Mouse (Mus musculus) heart, adult 11 months (tissue): ENCODE measurements around the gene Lrrc73.

Experiments
- DNase-seq: peaks from one replicate; pipeline ENCODE4 v3.0.0; 2022

Lrrc73 gene

DNA sequence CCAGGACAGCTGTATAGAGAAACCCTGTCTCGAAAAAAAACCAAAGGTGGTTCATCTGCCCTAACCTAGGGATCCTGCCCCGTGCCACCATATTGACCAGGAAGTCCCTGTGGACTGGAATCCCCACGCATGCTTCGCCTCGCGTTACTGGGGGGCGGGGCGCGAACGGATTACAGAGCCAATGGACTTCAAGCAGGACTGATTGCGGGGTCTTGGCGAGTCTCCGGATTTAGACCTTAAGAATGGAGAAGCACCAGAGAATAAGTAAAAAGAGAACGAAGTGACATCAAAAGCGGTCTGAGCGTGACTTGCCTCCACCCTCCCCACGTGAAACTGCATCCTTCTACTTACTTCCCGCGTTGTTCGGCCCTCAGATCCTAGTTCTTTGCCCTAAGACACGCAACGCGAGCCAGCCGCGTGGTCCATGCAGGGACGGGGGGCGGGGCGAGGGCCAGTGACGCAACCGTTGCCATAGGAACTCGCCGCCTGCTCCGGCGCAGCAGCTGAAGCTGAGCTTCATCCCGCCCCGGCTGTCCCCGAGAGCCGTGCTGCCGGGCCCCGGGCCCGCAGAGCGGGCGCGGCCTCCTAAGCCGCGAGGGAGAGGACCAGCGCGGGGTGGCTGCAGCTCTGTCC lies at the start of gene Lrrc73:
Gene Lrrc73 (plus strand): TSS at position 80 of the 633 bp plus-strand sequence.
- peak; percentile 99 for DNase-seq

DNA sequence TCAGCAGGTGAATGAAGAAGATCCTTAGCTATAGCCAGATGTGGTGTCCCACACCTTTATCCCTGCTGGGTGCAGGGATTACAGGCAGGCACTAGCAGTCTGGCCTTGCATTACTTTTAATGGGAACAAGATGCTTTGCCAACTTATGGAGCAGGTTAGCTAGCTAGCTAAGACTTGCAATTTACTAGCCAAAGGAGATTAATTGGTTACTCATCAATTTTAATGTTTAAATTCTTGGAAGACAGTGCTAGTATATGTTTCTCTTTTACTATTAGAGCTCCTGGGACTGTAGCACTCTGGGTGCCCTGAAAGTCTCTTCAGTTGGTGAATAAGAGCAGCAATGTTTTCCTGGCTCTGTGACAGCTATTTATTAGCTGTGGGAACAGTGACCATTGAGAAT lies 46.7 kb upstream of the Lrrc73 start:
- DNase-seq, result no peak

DNA sequence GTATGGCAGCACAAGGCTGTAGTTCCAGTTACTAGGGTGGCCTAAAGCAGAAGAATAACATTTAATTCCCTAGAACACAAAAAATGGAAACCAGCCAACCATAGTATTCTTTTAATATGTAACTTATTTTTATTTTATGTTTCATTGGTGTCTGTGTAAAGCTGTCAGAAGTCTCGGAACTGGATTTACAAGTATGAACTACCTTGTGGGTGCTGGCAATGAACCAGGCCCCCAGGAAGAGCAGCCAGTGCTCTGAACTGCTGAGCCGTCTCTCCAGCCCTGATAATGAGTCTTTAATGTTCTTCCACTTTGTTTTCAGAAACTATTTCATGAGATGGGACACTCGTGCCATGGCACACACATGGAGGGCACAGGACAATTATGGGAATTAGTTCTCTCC lies 42.8 kb upstream of the Lrrc73 start:
- DNase-seq, result no peak

DNA sequence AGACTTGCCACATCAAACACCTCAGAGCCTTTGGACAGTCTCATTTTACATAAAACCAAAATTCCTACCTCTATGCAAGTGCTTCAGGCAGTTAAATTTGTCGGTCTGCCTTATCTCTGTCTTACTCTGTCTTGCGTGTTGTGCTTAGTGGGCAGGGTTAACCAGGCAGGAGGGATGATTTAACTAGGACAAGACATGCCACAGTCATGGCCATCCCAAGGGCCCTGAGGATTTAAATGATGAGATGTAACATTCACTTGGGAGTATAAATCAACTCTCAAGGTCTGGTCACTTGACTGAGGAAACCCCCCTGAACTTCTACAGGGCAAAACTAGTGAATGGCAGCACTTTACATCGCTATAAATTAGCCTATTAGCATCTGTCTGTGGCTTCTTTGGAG lies 31.7 kb upstream of the Lrrc73 start:
- DNase-seq, result no peak

DNA sequence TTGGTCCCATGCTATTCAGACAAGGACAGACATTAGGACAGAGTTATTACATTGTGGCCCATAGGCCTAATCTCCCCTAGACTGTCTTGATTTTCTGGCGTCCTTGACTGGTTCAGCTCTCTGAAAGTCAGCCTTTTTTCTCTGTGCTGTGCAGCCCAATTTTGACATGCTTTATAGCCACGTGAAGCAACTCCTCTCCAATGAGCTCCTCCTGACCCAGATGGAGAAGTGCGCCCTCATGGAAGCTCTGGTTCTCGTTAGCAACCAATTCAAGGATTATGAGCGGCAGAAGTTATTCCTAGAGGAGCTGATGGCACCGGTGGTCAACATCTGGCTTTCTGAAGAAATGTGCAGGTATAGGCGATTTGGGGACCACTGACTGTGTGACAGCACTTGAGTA lies 25.8 kb upstream of the Lrrc73 start:
- no peak for DNase-seq

DNA sequence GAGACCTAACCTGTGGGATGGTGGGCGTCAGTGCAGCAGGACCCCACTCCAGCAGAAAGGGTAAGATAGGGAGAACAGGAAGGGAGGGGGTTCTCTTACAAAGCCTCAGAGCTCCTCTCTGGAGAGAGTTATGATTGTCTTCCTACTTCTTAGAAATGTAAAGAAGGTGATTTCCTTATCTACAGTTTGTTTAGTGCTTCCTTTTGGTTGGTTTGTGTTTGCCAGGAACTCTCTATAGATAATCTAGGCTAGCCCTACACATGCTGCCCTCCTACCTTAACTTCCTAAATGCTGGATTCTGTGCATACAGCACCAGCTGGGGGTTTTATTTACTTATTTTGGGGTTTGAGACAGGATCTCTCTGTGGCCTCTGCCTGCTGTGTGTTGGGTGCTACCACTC lies 17.3 kb upstream of the Lrrc73 start:
- no peak for DNase-seq

DNA sequence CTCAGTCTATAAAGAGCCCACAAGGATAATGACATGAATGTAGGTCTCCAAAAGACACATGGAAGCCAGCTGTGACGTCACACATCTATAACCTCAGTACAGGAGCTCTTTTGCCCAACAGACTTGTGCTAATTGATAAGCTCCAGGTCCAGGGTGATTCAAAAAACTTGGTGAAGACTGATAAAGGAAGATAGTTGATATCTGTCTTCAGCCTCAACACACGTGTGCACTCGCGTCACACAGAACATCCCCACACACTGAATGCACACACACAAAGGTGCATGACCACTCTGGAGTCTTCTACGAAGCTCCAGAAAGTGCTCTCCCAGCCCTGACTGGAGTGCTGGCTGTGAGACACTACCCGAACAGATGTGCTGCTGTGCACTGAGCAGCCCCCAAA lies 16.3 kb upstream of the Lrrc73 start:
- no peak for DNase-seq

DNA sequence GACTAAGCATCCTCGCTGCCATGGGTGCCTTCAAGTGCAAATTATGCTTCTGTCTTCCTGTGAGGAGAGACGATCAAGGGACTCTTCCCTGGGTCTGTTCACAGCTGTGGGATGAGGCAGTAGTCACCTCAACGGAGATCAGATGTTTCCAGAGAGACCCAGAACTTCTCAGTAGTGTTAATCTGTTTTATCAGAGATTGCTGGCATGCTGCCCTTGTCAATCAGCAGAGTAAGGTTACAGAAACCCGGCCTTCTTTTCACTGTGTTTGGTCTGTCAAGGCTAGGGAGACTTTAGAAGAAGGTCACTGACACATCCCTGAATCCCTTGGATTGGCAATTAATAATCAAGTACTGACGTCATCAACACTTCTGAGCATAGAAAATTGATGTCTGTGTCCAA lies 15.9 kb upstream of the Lrrc73 start:
- DNase-seq, result no peak

DNA sequence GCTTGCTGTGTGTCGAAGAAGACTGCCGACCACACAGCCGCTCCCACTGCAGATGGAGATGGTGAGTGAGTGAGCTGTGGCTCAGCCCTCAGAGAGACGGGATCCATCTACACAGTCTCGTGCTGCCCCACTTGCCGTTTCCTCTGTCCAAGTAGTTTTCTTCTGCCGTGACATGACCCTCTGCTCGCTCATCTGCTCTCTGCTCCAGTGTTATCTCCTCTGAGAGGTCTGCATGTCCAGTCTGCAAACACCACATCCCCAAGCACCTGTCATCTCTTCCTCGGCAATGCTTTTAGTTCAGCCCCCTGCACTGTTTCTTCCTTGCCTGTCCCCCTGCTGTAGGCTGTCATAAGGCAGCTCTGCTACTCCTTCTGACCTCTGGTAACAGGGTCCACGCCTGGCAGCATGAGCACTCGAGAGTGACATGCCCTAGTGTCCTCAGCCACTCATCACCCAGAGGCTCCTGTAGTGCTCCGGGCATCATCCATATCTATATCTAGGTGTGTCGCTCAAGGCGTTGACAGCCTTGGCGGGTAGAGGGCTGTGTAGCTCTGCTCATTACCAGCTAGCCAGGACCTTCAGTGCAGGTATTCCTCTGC lies 13.7 kb upstream of the Lrrc73 start:
- peak; percentile 87 for DNase-seq

DNA sequence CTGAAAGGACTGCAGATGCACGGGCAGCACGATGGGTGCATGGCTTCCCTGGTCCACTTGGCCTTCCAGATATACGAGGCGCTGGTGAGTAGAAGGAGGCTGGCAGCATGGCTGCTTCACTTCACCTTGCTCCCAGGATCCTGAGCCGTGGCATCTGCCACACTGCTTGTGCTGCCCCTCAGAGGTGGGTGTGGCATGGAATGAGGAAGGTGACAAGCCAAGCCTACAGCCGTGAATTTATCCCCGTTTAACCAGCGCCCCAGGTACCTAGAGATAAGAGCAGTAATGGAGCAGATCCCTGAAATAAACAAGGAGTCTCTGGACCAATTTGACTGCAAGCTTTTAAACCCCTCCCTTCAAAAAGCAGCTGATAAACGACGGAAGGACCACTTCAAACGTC lies 11.9 kb upstream of the Lrrc73 start:
- DNase-seq, result no peak

DNA sequence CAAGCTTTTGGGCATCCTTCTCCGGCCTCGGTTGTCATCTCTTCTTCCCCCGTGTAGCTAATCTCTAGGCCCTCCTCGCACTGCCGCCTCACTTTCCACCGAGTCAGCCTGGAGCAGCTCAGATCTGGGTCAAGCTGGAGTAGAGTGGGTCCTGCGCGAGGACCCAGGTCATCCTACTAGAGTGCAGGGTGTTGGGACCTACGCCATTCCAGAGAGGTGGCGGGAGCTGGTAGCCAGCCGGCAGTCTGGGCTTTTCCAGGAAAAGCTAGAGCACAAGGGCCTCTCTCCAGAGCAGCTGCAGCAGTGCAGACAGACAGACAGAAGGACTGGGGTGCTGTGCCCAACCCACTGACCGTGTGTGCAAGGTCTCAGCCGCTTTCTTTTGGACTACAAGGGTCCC lies 11.1 kb upstream of the Lrrc73 start:
- no peak for DNase-seq

DNA sequence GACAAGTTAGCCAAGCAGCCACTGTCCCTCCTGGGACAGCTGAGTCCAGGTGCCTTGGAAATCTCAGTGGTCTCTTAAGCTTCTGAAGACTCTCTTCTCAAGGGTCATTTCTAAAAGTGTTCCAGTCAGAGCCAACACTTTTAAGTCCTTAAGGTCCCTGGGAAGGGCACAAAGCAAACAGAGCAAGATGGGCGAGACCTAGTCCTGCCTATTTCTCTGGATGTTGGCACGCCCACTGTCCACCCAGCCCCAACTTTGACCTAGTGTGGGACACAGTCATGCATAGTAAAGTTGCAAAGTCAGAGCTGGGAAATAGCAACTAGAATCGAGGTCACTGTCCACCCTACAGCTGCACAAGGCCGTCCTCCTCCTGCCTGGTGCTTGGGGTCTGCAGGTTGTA lies 10.3 kb upstream of the Lrrc73 start:
- no peak for DNase-seq

DNA sequence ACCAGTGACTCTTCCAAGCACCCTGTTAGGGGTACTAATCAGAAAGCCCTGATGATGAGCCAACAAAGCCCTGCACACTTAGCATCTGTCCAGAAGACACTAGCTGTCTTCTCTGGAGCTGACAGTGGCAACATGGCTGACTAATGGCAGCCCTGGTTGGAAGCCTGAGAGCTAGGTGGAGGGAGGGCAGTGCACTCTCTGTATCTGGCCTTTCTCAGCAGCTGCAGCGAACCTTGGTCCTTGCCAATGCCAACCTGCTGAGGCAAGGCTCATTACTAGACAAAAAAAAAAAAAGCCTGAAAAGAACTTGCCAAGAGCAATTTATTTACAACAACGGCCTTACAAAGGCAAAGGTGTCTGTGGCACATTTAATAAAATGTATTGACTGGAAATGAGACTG lies 9.7 kb upstream of the Lrrc73 start:
- no peak for DNase-seq

DNA sequence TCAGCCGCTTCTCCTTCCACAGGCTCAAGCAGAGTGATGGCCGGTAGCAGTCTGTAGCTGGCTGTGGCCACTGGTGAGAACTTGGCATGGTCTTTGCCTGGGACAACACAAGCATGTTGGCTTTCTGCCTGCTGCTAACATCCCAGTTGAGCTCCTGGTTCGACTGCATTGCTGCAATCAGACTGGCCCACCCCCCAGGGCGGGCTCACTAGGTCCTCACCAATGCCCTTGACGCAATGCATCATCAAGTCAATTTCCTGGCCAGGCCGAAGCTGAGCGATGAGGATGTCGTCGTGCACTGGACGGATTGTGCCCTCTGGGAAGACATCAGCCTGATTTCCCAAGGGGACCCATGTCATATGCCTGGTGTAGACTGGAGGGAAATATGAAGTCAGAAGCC lies 8.8 kb upstream of the Lrrc73 start:
- peak; percentile 95 for DNase-seq

DNA sequence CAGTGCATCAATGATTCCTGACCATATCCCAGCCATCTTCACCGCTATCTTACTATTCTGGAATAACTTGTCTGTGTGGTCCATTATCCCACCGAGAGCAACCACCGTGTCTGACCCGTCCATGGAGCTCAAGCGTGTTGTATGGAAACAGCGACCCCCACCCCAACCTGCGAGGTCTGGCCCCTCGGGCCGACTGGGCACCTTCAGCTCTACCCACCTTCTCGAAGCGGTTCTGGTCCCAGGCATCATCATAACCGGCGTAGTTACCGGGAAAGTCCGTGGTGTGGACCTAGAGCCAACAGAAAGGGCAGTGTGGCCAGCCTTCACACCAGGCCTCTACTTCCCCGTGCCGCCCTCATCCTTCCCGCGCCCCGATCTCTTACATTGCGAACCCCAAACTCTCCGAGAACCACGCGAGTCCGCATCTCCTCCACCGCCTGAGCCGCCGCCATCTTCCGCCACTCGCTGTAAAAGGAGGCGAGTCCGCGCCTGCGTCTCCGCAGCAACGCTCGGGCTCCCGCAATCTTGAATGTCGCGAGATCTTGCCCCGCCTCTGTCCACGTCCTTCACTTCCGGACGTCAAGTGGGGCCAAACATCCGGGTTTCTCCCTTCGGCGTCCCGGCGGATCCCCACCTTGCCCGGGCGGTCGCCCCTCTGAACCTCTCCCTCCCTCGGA lies 5.7 kb upstream of the Lrrc73 start, which contains the start of the genes Polr1c and Yipf3:
Gene Polr1c (minus strand): TSS at position 543 of the 677 bp plus-strand sequence.
Gene Yipf3 (plus strand): TSS at position 569 of the 677 bp plus-strand sequence.
- DNase-seq, result peak; percentile 99

DNA sequence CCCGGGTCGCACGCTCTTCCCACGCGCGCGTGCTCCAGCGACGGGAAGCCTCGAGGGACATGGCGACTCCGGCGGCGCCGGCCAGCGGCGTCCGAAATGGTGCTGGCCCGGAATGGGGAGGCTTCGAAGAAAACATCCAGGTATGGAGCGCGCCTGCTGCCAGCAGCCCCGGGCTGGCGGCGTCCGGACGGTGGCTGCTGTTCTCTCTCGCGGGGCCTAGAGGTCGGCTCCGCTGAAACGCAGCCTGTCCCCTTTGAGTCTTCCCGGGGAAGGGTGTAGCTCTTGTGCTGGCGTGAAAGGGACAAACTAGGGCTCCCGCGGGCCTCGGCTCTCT lies 5.2 kb upstream of the Lrrc73 start:
- no peak for DNase-seq

DNA sequence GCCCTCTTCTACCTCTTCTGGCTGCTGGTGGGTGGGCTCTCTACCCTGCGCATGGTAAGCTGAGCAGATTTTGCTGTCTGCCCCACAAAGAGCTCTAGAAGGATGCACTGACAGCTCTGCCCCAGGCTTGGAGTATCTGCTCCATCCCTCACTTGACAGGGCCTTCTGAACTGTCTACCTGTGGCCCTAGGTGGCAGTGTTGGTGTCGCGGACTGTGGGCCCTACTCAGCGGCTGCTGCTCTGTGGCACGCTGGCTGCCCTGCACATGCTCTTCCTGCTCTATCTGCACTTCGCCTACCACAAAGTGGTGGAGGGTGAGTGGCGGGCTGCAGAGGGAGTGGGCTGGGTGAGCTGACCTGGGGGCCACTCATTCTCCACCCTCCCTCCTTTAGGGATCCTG lies 2.2 kb upstream of the Lrrc73 start:
- no peak for DNase-seq

DNA sequence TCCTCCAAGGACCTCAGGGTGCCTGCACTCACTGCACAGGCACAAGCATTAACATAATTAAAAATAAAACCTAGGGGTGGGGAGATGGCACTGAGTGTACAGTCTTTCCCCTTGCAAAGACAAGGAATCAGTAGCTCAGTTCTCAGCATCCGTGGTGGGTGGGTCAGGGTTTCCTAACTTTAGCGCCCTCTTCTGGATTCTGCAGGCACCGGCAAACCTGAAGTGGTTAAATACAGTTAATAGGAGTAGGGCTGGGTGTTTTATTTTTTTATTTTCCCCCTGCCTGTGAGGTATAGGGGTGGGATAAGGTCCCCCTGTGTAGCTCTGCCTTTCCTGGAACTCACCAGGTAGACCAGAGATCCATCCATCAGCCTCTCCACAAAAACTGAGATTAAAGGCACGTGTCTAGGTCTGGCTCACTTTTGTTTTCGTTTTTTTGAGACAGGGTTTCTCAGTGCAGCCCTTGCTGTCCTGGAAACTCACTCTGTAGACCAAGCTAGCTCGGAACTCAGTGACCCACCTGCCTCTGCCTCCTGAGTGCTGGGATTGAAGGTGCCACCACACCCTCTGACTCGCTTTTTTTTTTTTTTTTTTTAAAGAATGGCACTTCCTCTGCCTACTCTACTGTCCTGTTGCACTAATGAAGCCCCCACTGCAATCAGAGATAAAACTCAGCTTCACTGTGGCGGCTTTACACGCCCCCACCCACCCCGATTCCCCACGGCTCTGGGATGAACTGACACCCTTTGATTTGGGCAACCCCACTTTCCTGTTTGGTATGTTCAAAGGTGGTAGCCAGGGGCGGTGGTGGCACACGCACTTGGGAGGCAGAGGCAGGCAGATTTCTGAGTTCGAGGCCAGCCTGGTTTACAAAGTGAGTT lies 520 bp upstream of the Lrrc73 start:
- peak; percentile 91 for DNase-seq

DNA sequence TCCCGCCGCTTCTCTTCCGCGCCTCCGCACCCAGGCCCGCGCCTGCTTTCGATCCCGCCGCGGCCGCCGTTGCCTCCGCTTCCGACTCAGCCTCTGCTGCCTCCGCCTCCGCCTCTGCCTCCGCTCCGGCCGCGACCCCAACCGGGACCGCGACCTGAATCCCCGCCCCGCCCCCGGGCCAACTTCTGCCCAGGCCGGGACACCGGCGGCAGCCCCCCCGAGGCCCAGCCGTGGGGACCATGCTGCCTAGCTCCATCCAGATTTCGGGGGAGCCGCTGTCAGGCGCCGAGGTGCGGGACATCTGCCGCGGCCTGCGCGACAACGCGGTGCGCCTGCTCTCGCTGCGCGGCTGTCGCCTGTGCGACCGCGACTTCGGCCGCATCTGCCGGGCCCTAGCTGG lies 775 bp downstream of the Lrrc73 start:
- DNase-seq, result no peak

DNA sequence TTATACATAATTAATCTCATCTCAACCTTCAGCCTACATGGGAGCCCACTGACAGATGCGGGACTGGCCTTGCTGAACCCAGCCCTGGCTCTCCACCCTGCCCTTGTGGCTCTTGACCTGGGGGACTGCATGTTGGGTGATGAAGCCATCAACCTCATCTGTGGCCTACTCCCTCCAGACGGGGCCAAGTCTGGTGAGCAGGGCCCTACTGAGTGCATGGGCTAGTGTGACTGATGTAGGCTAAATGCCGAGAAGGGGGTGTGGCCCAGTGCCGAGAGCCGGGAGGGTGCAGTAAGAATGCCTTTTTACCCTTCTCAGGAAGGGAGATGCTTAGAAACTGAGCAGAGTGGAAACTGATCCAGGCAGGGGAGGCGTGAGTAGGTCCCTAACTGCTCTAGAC lies 1.8 kb downstream of the Lrrc73 start:
- peak; percentile 93 for DNase-seq

DNA sequence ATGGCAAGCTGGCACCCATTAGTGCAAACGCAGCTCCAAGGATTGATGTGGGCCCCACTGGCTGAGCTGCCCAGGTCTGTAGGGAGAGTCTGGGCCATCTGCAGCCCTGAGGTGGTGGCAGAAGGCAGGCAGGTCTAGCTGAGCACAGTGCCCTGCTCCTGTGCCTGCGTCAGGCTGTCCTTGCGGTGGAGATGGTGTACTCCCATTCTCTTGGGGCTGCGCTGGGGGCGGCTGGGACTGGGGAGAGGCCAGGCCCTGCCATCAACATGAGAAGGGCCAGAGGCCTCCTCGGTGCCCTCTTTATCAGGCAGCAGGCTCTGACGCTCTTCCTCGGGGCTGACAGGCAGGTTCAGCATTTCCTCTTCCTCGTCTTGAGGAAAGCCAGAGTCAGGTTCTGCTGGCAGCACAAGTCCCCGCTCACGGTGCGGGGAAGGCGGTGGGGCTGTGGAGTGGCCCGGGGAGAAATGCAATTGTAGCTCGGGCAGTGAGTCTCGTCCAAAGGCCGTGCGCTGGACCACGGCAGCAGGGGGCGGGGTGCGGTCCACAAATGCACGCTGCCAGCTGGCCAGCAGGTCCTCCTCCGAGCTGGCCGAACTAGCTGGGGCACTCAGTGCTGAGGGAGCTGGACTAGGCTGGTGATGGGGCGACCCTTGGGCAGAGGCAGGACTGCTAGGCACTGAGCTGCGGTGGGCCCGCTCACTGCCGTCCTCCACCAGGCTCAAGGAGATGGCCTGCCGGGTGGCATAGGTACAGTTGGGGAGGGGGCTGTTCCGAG lies 5.1 kb downstream of the Lrrc73 start:
- peak; percentile 94 for DNase-seq

DNA sequence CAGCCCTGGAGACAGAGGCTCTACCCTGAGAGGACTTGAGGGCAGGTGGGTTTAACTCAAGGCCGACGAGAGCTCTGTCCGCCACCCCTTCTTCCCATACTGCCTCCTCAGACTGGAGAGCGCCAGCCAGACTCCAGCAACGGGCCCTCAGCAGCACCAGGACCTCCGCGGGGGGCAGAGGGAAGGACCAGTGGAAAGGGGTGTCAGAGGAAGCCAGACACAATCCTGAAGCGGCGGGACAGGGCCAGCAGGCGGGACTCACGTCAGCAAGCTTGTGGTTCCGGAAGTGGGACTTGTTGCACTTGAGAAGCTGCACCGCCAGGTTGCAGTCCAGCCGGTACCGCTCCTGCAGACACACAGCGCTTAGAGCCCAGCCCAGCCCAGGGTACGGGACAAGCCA lies 6.3 kb downstream of the Lrrc73 start:
- DNase-seq, result peak; percentile 94

DNA sequence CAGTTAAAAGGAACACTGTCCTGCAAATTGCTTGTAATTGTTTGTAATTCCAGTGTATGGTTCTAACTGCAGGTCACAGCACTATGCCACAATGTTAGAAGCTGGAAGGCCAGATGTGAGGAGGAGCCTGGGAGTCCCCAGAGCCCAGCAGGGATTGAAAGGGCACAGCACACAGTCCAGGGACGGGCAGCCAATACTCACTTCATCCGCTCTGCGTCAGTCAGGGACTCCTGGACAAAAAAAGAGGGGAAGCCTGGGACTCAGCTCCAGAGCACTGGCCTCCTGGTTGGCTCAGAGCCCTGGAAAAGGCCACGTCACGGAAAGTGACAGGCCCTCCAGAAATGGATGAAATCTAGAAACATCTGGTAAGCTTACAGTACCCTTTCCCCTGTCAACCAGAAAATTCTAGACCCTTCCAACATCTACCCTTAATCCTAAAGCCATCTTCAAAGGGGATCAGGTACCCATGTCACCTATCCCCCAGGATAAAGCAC lies 8.9 kb downstream of the Lrrc73 start:
- DNase-seq, result peak; percentile 94
